In the genomic region with DNA sequence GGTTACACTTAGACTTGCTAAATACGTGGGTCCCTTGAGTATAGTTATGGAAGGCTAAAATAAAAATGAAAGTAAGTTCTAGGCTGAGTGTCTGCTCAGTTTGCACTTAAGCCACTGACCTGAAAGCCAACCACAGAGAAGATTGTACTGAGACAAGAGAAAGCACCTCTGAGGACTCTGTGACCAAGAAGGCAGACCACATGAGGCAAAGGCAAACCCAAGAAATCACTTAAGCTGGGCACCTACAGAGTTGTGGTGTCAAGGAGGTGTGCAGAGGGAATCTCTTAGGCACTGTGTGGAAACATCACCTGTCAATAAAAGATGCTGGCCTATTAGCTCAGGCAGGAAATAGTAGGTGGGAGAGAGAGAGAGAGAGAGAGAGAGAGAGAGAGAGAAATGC, we compare ENCODE assay signal across 22 mouse cellular contexts.
"Had no signal": no experiment of that assay in that cellular context is flagged by ENCODE, and none has a peak within 500 bp of the region (broad histone marks: within the 10 kb centered on the region; RNA-seq: fewer than 3 reads in every experiment).

No protein-coding gene starts in this region.

- ATAC-seq: liver, postnatal 0 days; lung, postnatal 0 days had no signal

- DNase-seq: kidney, adult 2 months; kidney, postnatal 10 days; kidney, postnatal 36 days; layer of hippocampus, postnatal 36 days; left cerebral cortex, postnatal 4 days; liver, postnatal 0 days; lung, embryonic 14.5 days; lung, postnatal 36 days; midbrain, embryonic 14.5 days; retina, postnatal 1 day; right cerebral cortex, postnatal 25 days; spleen, adult 18-20 months; thymus, adult 2 months; thymus, postnatal 14 days; thymus, postnatal 4 days had no signal

- H3K4me3 ChIP-seq: kidney, embryonic 15.5 days; limb, embryonic 12.5 days; limb, embryonic 15.5 days; neural tube, embryonic 13.5 days had no signal

- H3K27ac ChIP-seq: kidney, embryonic 15.5 days; limb, embryonic 12.5 days; limb, embryonic 15.5 days; liver, embryonic 14.5 days; neural tube, embryonic 13.5 days; stomach, postnatal 0 days had no signal

- H3K27me3 ChIP-seq: kidney, embryonic 15.5 days; limb, embryonic 12.5 days; limb, embryonic 15.5 days; neural tube, embryonic 13.5 days had no signal

- H3K4me1 ChIP-seq: kidney, embryonic 15.5 days; limb, embryonic 12.5 days; limb, embryonic 15.5 days; neural tube, embryonic 13.5 days had no signal
